Mouse (Mus musculus) thymus, postnatal 4 days (tissue): ENCODE results near the gene Fam217a.
A peak's percentile ranks its signal among the peaks of the same experiment; 100 is the strongest.
"Not testable (repeated sequence)": the region's sequence is repeated elsewhere in the genome, so short reads cannot be mapped to it uniquely, and the experiment has no call there.

ENCODE experiments used
- DNase-seq: peaks from one replicate; pipeline ENCODE4 v3.0.0; 2021

Fam217a gene

GRCm38 (mm10) chr13:34873801-34874681, 50.1 kb downstream of the Fam217a start:
- peak; percentile 90 for DNase-seq

- DNase-seq = peak; percentile 24
Measured at GRCm38 (mm10) chr13:34864420-34865169, 59.5 kb downstream of the Fam217a start.

- not testable (repeated sequence) for DNase-seq
Measured at GRCm38 (mm10) chr13:34861166-34861565, 62.9 kb downstream of the Fam217a start.
